Mouse (Mus musculus): ENCODE results near the gene Snrnp48.

Gene Snrnp48

GRCm38 (mm10) chr13:38204702-38205482 is at the start of gene Snrnp48:
Snrnp48 (plus strand) TSS chr13:38204938.
- DNase-seq, result peak; percentile 88

GRCm38 (mm10) chr13:38155523-38155922 is 49.2 kb upstream of the Snrnp48 start:
- no peak for DNase-seq

GRCm38 (mm10) chr13:38157635-38158034 is 47.1 kb upstream of the Snrnp48 start:
- DNase-seq, result no peak

GRCm38 (mm10) chr13:38162002-38162401 is 42.7 kb upstream of the Snrnp48 start:
- no peak for DNase-seq

- DNase-seq, result peak; percentile 7
Observed at GRCm38 (mm10) chr13:38162668-38163067, 42.1 kb upstream of the Snrnp48 start.

- DNase-seq, result peak; percentile 20
Observed at GRCm38 (mm10) chr13:38164932-38165331, 39.8 kb upstream of the Snrnp48 start.

- DNase-seq, result no peak
Observed at GRCm38 (mm10) chr13:38167056-38167455, 37.7 kb upstream of the Snrnp48 start.

- DNase-seq, result no peak
Observed at GRCm38 (mm10) chr13:38170707-38171144, 34.0 kb upstream of the Snrnp48 start.

GRCm38 (mm10) chr13:38193406-38193805 is 11.3 kb upstream of the Snrnp48 start:
- no peak for DNase-seq

- DNase-seq, result no peak
Observed at GRCm38 (mm10) chr13:38201413-38201812, 3.3 kb upstream of the Snrnp48 start.

GRCm38 (mm10) chr13:38204171-38204570 is 567 bp upstream of the Snrnp48 start:
- no peak for DNase-seq

- DNase-seq, result no peak
Observed at GRCm38 (mm10) chr13:38211122-38211521, 6.4 kb downstream of the Snrnp48 start.

GRCm38 (mm10) chr13:38218686-38219085 is 13.9 kb downstream of the Snrnp48 start:
- no peak for DNase-seq

- DNase-seq, result no peak
Observed at GRCm38 (mm10) chr13:38220331-38220730, 15.6 kb downstream of the Snrnp48 start.

GRCm38 (mm10) chr13:38230177-38230821 is 25.6 kb downstream of the Snrnp48 start:
- no peak for DNase-seq

GRCm38 (mm10) chr13:38232411-38232810 is 27.7 kb downstream of the Snrnp48 start:
- DNase-seq, result no peak

- no peak for DNase-seq
Observed at GRCm38 (mm10) chr13:38232856-38233625, 28.3 kb downstream of the Snrnp48 start.

GRCm38 (mm10) chr13:38234651-38235050 is 29.9 kb downstream of the Snrnp48 start:
- DNase-seq, result no peak

GRCm38 (mm10) chr13:38235370-38235769 is 30.6 kb downstream of the Snrnp48 start:
- no peak for DNase-seq

- no peak for DNase-seq
Observed at GRCm38 (mm10) chr13:38248151-38248550, 43.4 kb downstream of the Snrnp48 start.

GRCm38 (mm10) chr13:38251226-38251625 is 46.5 kb downstream of the Snrnp48 start:
- DNase-seq, result no peak

- peak; percentile 8 for DNase-seq
Observed at GRCm38 (mm10) chr13:38253696-38254095, 49.0 kb downstream of the Snrnp48 start.

GRCm38 (mm10) chr13:38258901-38259300 is 54.2 kb downstream of the Snrnp48 start:
- DNase-seq, result no peak
